Mouse (Mus musculus) forebrain, embryonic 14.5 days (tissue): ENCODE results near the gene Tas2r143. TPM values are rescaled to one million over a fixed set of nuclear protein-coding genes. Genes with fewer than 3 reads are reported as not detected.

ENCODE experiments used
- ATAC-seq: fragments of 200-750 bp; cut with Nextera tagmentation; 2 replicates; pipeline ENCODE4 v1.8.0; 2017; ENCODE audit warnings: mild to moderate bottlenecking, moderate library complexity
- DNase-seq: peaks from one replicate; pipeline ENCODE4 v3.0.0-alpha.2; 2015; ENCODE audit warnings: low spot score
- H3K27ac ChIP-seq: fragments of 300-500 bp; sonication (generic); 2 replicates; pipeline ENCODE4 v1.5.1; 2014; ENCODE audit warnings: low read depth, mild to moderate bottlenecking, control low read depth, low read length, moderate library complexity
- H3K27me3 ChIP-seq: fragments of 300-500 bp; sonication (generic); replicated peaks from 2 replicates; pipeline ENCODE4 v1.6.1; 2014; ENCODE audit warnings: low read length, control low read depth, mixed read lengths; ENCODE audit not compliant: control insufficient read depth, insufficient read depth
- H3K36me3 ChIP-seq: fragments of 300-500 bp; sonication (generic); 2 replicates; pipeline ENCODE4 v1.6.1; 2014; ENCODE audit warnings: low read length, control low read depth; ENCODE audit not compliant: control insufficient read depth, insufficient read depth
- H3K4me1 ChIP-seq: fragments of 300-500 bp; sonication (generic); 2 replicates; pipeline ENCODE4 v1.6.1; 2014; ENCODE audit warnings: antibody characterized with exemption, low read length, control low read depth; ENCODE audit not compliant: control insufficient read depth, insufficient read depth
- H3K4me2 ChIP-seq: fragments of 300-500 bp; sonication (generic); 2 replicates; pipeline ENCODE4 v1.6.1; 2014; ENCODE audit warnings: mild to moderate bottlenecking, control low read depth, low read length
- H3K4me3 ChIP-seq: fragments of 300-500 bp; sonication (generic); 2 replicates; pipeline ENCODE4 v1.5.1; 2014; ENCODE audit warnings: low read depth, low read length, control low read depth
- H3K9ac ChIP-seq: fragments of 300-500 bp; sonication (generic); 2 replicates; pipeline ENCODE4 v1.6.1; 2014; ENCODE audit warnings: mild to moderate bottlenecking, low read length, control low read depth, moderate library complexity
- H3K9me3 ChIP-seq: fragments of 300-500 bp; sonication (generic); replicated peaks from 2 replicates; pipeline ENCODE4 v1.6.1; 2016; ENCODE audit warnings: low read length, control low read depth, mixed read lengths; ENCODE audit not compliant: control insufficient read depth
- WGBS: fragments of 180-500 bp; shearing (Covaris S2); extraction: QIAGEN DNeasy Blood & Tissue Kit; methylation state at CpG from one replicate; pipeline ENCODE4 v1.1.7; 2014; 5-methylcytosine and 5-hydroxymethylcytosine counted together
- polyA plus RNA-seq: library from polyadenylated mRNA; unstranded; fragments of >200 nt; fragmentation: Nextera tagmentation; extraction: Ambion mirVana; gene quantifications from 2 replicates; pipeline ENCODE4 v1.2.1, GENCODE M21; 2014

Tas2r143 gene
- polyA plus RNA-seq, 1 experiment from 2014 or later: not detected

- ATAC-seq (0 out of 2 replicates have a peak, but pooled peaks have one; percentile 35), DNase-seq (no peak)
- WGBS: 45% methylated on average over 3 of the region's 3 CpGs
These were observed 37.1 kb upstream of the Tas2r143 start for GRCm38 (mm10) chr6:42362974-42363373.

GRCm38 (mm10) chr6:42364066-42364465 is 36.0 kb upstream of the Tas2r143 start:
- peaks cover 11% of the 10 kb centered on the region for H3K36me3 ChIP-seq
- WGBS: 93% methylated on average over 4 of the region's 4 CpGs
- DNase-seq: no peak

More at GRCm38 (mm10) chr6:42362974-42363373, 37.1 kb upstream of the Tas2r143 start:
- Histone ChIP-seq H3K4me2 (no peak overlapping the region), H3K27me3 (no peaks in the 10 kb centered on the region), H3K36me3 (peaks cover 22% of the 10 kb centered on the region), H3K27ac (no peak overlapping the region), H3K9me3 (no peaks in the 10 kb centered on the region), H3K4me3 (no peak overlapping the region), H3K4me1 (no peaks in the 10 kb centered on the region), H3K9ac (no peak overlapping the region)

GRCm38 (mm10) chr6:42364607-42365006 is 35.4 kb upstream of the Tas2r143 start:
- Histone ChIP-seq H3K4me1 (no peaks in the 10 kb centered on the region), H3K9me3 (no peaks in the 10 kb centered on the region), H3K4me2 (no peak overlapping the region), H3K4me3 (no peak overlapping the region), H3K36me3 (peaks cover 6% of the 10 kb centered on the region; the same call in 1 of the 2 replicates), H3K9ac (no peak overlapping the region), H3K27me3 (no peaks in the 10 kb centered on the region), H3K27ac (no peak overlapping the region)
- 90% methylated on average over 15 of the region's 15 CpGs for WGBS
- ATAC-seq: no peak
- no peak for DNase-seq

More at GRCm38 (mm10) chr6:42364066-42364465, 36.0 kb upstream of the Tas2r143 start:
- no peak overlapping the region for H3K9ac ChIP-seq
- H3K4me2 ChIP-seq: no peak overlapping the region
- no peak overlapping the region for H3K27ac ChIP-seq
- no peaks in the 10 kb centered on the region for H3K9me3 ChIP-seq
- no peak overlapping the region for H3K4me3 ChIP-seq
- no peaks in the 10 kb centered on the region for H3K4me1 ChIP-seq
- no peaks in the 10 kb centered on the region for H3K27me3 ChIP-seq
- ATAC-seq: no peak

GRCm38 (mm10) chr6:42365215-42365614 is 34.8 kb upstream of the Tas2r143 start:
- H3K4me1 ChIP-seq: 0 out of 2 replicates have a peak, but pooled peaks cover 5% of the 10 kb centered on the region
- no peak overlapping the region for H3K4me2 ChIP-seq
- H3K9me3 ChIP-seq: no peaks in the 10 kb centered on the region
- no peaks in the 10 kb centered on the region for H3K27me3 ChIP-seq
- ATAC-seq (no peak), DNase-seq (no peak)
- 95% methylated on average over 6 of the region's 6 CpGs for WGBS
- H3K4me3 ChIP-seq: no peak overlapping the region
- H3K27ac ChIP-seq: no peak overlapping the region
- H3K36me3 ChIP-seq: 0 out of 2 replicates have a peak, but pooled peaks cover 3% of the 10 kb centered on the region
- no peak overlapping the region for H3K9ac ChIP-seq

- 1% methylated on average over 3 of the region's 3 CpGs for WGBS
- DNase-seq (peak; percentile 32), ATAC-seq (peak; percentile 40; the same call in 1 of the 2 replicates)
- no peak overlapping the region for H3K9ac ChIP-seq
- 0 out of 2 replicates have a peak, but pooled peaks cover 5% of the 10 kb centered on the region for H3K4me1 ChIP-seq
- H3K36me3 ChIP-seq: no peaks in the 10 kb centered on the region
- peaks cover 4% of the 10 kb centered on the region; the same call in 1 of the 2 replicates for H3K27me3 ChIP-seq
- H3K9me3 ChIP-seq: no peaks in the 10 kb centered on the region
- H3K4me2 ChIP-seq: no peak overlapping the region
- no peak overlapping the region for H3K4me3 ChIP-seq
- H3K27ac ChIP-seq: no peak overlapping the region
These were observed 30.2 kb upstream of the Tas2r143 start for GRCm38 (mm10) chr6:42369870-42370269.

- no peaks in the 10 kb centered on the region for H3K9me3 ChIP-seq
- H3K4me3 ChIP-seq: no peak overlapping the region
- peaks cover 4% of the 10 kb centered on the region; the same call in 1 of the 2 replicates for H3K27me3 ChIP-seq
- H3K9ac ChIP-seq: no peak overlapping the region
- H3K36me3 ChIP-seq: no peaks in the 10 kb centered on the region
- WGBS: 38% methylated on average over 4 of the region's 4 CpGs
- H3K4me1 ChIP-seq: 0 out of 2 replicates have a peak, but pooled peaks cover 5% of the 10 kb centered on the region
- ATAC-seq (no peak), DNase-seq (no peak)
- no peak overlapping the region for H3K4me2 ChIP-seq
- H3K27ac ChIP-seq: no peak overlapping the region
These were observed 29.2 kb upstream of the Tas2r143 start for GRCm38 (mm10) chr6:42370630-42371363.

- Histone ChIP-seq H3K9ac (no peak overlapping the region), H3K4me2 (no peak overlapping the region), H3K27me3 (peaks cover 4% of the 10 kb centered on the region; the same call in 1 of the 2 replicates), H3K9me3 (no peaks in the 10 kb centered on the region), H3K4me1 (0 out of 2 replicates have a peak, but pooled peaks cover 5% of the 10 kb centered on the region), H3K4me3 (no peak overlapping the region), H3K36me3 (no peaks in the 10 kb centered on the region), H3K27ac (no peak overlapping the region)
- DNase-seq: no peak
- ATAC-seq: no peak
- WGBS: 5% methylated on average over 3 of the region's 3 CpGs
These were observed 28.0 kb upstream of the Tas2r143 start for GRCm38 (mm10) chr6:42372001-42372400.

GRCm38 (mm10) chr6:42372421-42372815 is 27.6 kb upstream of the Tas2r143 start:
- no peak for ATAC-seq
- H3K36me3 ChIP-seq: no peaks in the 10 kb centered on the region
- no peak overlapping the region; the same call in 1 of the 2 replicates for H3K4me2 ChIP-seq
- DNase-seq: no peak
- 20% methylated on average over 9 of the region's 9 CpGs for WGBS
- H3K27me3 ChIP-seq: peaks cover 4% of the 10 kb centered on the region; the same call in 1 of the 2 replicates
- 0 out of 2 replicates have a peak, but pooled peaks cover 5% of the 10 kb centered on the region for H3K4me1 ChIP-seq
- H3K4me3 ChIP-seq: no peak overlapping the region
- H3K9ac ChIP-seq: no peak overlapping the region
- H3K27ac ChIP-seq: no peak overlapping the region
- no peaks in the 10 kb centered on the region for H3K9me3 ChIP-seq
